In genomic region chr4:43965856-43966535, GRCm38 (mm10) we compare ENCODE assay signal across 15 mouse cellular contexts. TPM values are rescaled to one million over a fixed set of nuclear protein-coding genes. Genes with fewer than 3 reads are reported as not detected.
DNase-seq lines count a peak whose midpoint lies in the region; ATAC-seq and TF ChIP-seq lines count a peak whose summit lies in the region.
"Had no signal": no experiment of that assay in that cellular context is flagged by ENCODE, and none has a peak within 500 bp of the region (broad histone marks: within the 10 kb centered on the region; RNA-seq: fewer than 3 reads in every experiment).

No protein-coding gene starts in this region.

- no peaks in the 10 kb centered on the region for H3K27me3 ChIP-seq in limb, embryonic 10.5 days (ENCODE audit: low read depth, poor library complexity, severe bottlenecking)
- H3K27me3 ChIP-seq in forebrain, embryonic 15.5 days: no peaks in the 10 kb centered on the region
- H3K27me3 ChIP-seq in forebrain, embryonic 13.5 days: no peaks in the 10 kb centered on the region
- no peaks in the 10 kb centered on the region for H3K27me3 ChIP-seq in heart, embryonic 12.5 days (replicated peaks)
- H3K27me3 ChIP-seq: hindbrain, embryonic 12.5 days had no signal

- H3K4me3 ChIP-seq in ES-E14 (ENCODE audit: insufficient read depth in 1 of 2, low read depth in 1 of 2, low read length in 2 of 2, poor library complexity in 1 of 2, severe bottlenecking in 1 of 2): no peak overlapping the region
- H3K4me3 ChIP-seq in limb, embryonic 10.5 days: no peak overlapping the region
- H3K4me3 ChIP-seq in macrophage (ENCODE audit: inconsistent target): no peak overlapping the region
- no peak overlapping the region for H3K4me3 ChIP-seq in forebrain, embryonic 15.5 days
- no peak overlapping the region for H3K4me3 ChIP-seq in forebrain, embryonic 13.5 days
- H3K4me3 ChIP-seq in heart, embryonic 12.5 days: no peak overlapping the region
- H3K4me3 ChIP-seq: hindbrain, embryonic 12.5 days; midbrain, embryonic 10.5 days had no signal

- WGBS in limb, embryonic 10.5 days: 79% methylated on average over 7 of the region's 7 CpGs
- WGBS in macrophage (ENCODE audit: missing documents): 52% methylated on average over 7 of the region's 7 CpGs
- WGBS in forebrain, embryonic 15.5 days: 85% methylated on average over 7 of the region's 7 CpGs
- 86% methylated on average over 7 of the region's 7 CpGs for WGBS in forebrain, embryonic 13.5 days
- WGBS in heart, embryonic 12.5 days: 78% methylated on average over 7 of the region's 7 CpGs

- H3K9me3 ChIP-seq in ES-E14 (ENCODE audit: control insufficient read depth, insufficient read depth, low read depth, low read length): no peaks in the 10 kb centered on the region
- H3K9me3 ChIP-seq in limb, embryonic 10.5 days (replicated peaks): no peaks in the 10 kb centered on the region
- no peaks in the 10 kb centered on the region for H3K9me3 ChIP-seq in forebrain, embryonic 15.5 days
- H3K9me3 ChIP-seq in forebrain, embryonic 13.5 days (replicated peaks): no peaks in the 10 kb centered on the region
- no peaks in the 10 kb centered on the region for H3K9me3 ChIP-seq in heart, embryonic 12.5 days (replicated peaks)
- H3K9me3 ChIP-seq: hindbrain, embryonic 12.5 days; midbrain, embryonic 10.5 days had no signal

- ATAC-seq in forebrain, embryonic 15.5 days (replicated peaks): no peak
- no peak for ATAC-seq in forebrain, embryonic 13.5 days
- ATAC-seq in heart, embryonic 12.5 days (ENCODE audit: insufficient number of reproducible peaks, low FRiP score): no peak

- H3K4me1 ChIP-seq in ES-E14 (ENCODE audit: control insufficient read depth in 2 of 2, insufficient read depth in 2 of 2, low read length in 2 of 2, poor library complexity in 1 of 2): peaks cover 7 to 57% of the 10 kb centered on the region in 2 experiments; a peak in 3 of 4 replicates
- H3K4me1 ChIP-seq in limb, embryonic 10.5 days: peaks cover 42% of the 10 kb centered on the region
- H3K4me1 ChIP-seq in forebrain, embryonic 15.5 days: peaks cover 10% of the 10 kb centered on the region
- H3K4me1 ChIP-seq in forebrain, embryonic 13.5 days: peaks cover 15% of the 10 kb centered on the region
- peaks cover 58% of the 10 kb centered on the region for H3K4me1 ChIP-seq in heart, embryonic 12.5 days (replicated peaks)

- in situ Hi-C loops in ES-E14 (cut with MboI; ENCODE audit: low sequenced_read_pairs in 2 of 2, unreplicated experiment in 2 of 2): no loop called here

- H3K79me2 ChIP-seq in macrophage (ENCODE audit: inconsistent target): peaks cover 7% of the 10 kb centered on the region; the same call in 1 of the 2 replicates

- H3K27ac ChIP-seq in ES-E14 (ENCODE audit: insufficient read depth, low read depth, low read length, poor library complexity, severe bottlenecking) (peak overlapping the region; percentile 76), macrophage (peak overlapping the region; percentile 72; the same call in 1 of the 2 replicates)
- peak overlapping the region; percentile 39 for H3K27ac ChIP-seq in limb, embryonic 10.5 days
- no peak overlapping the region for H3K27ac ChIP-seq in forebrain, embryonic 15.5 days (replicated peaks)
- no peak overlapping the region for H3K27ac ChIP-seq in forebrain, embryonic 13.5 days
- H3K27ac ChIP-seq in heart, embryonic 12.5 days (ENCODE audit: poor library complexity, severe bottlenecking): no peak overlapping the region
- H3K27ac ChIP-seq: hindbrain, embryonic 12.5 days had no signal

- H3K9ac ChIP-seq in ES-E14 (ENCODE audit: insufficient read depth, low read depth, low read length, poor library complexity, severe bottlenecking): no peak overlapping the region
- H3K9ac ChIP-seq in forebrain, embryonic 15.5 days (replicated peaks): no peak overlapping the region
- H3K9ac ChIP-seq in forebrain, embryonic 13.5 days: no peak overlapping the region
- no peak overlapping the region for H3K9ac ChIP-seq in heart, embryonic 12.5 days
- H3K9ac ChIP-seq: hindbrain, embryonic 12.5 days had no signal

- H3K4me2 ChIP-seq in forebrain, embryonic 15.5 days (replicated peaks): no peak overlapping the region
- no peak overlapping the region for H3K4me2 ChIP-seq in forebrain, embryonic 13.5 days
- no peak overlapping the region for H3K4me2 ChIP-seq in heart, embryonic 12.5 days
- H3K4me2 ChIP-seq: hindbrain, embryonic 12.5 days had no signal

- peak; percentile 28 for DNase-seq in 416B (ENCODE audit: low read depth)
- DNase-seq in ES-E14 (ENCODE audit: low read depth, low spot score): no peak
- no peak for DNase-seq in limb, embryonic 10.5 days (ENCODE audit: low spot score)
- no peak for DNase-seq in left cerebral cortex, adult 9 months (ENCODE audit: low spot score in 2 of 2)
- DNase-seq: adrenal gland, postnatal 36 days; cerebellum, adult 9-10 months; gastrocnemius, postnatal 25 days; kidney, postnatal 14 days had no signal

- H3K36me3 ChIP-seq in ES-E14 (ENCODE audit: control insufficient read depth, insufficient read depth, low read length, poor library complexity, severe bottlenecking) (peaks cover 3% of the 10 kb centered on the region; the same call in 1 of the 2 replicates), macrophage (ENCODE audit: inconsistent target) (no peaks in the 10 kb centered on the region)
- no peaks in the 10 kb centered on the region for H3K36me3 ChIP-seq in limb, embryonic 10.5 days
- no peaks in the 10 kb centered on the region for H3K36me3 ChIP-seq in forebrain, embryonic 15.5 days
- H3K36me3 ChIP-seq in forebrain, embryonic 13.5 days (ENCODE audit: poor library complexity, severe bottlenecking): peaks cover 3% of the 10 kb centered on the region; the same call in 1 of the 2 replicates
- peaks cover 12% of the 10 kb centered on the region for H3K36me3 ChIP-seq in heart, embryonic 12.5 days
- H3K36me3 ChIP-seq: hindbrain, embryonic 12.5 days; midbrain, embryonic 10.5 days had no signal

TF ChIP-seq in ES-E14, 5 proteins besides CTCF, POLR2A, EP300 and RAD21:
- TF ChIP-seq HCFC1 (IDR thresholded peaks at IDR 0.05; ENCODE audit: borderline replicate concordance, insufficient read depth, low read length): no peak
- TF ChIP-seq MAFK (IDR thresholded peaks at IDR 0.05; ENCODE audit: insufficient read depth, low read depth, low read length): no peak
- TF ChIP-seq ZC3H11A (IDR thresholded peaks at IDR 0.05; ENCODE audit: borderline replicate concordance, low read depth, low read length): no peak
- no peak for TF ChIP-seq CHD2 (IDR thresholded peaks at IDR 0.05; ENCODE audit: low read depth, low read length)
- no peak for TF ChIP-seq ZNF384 (IDR thresholded peaks at IDR 0.05; ENCODE audit: low read depth, low read length)

RNA-seq across cellular contexts. Expression of gene Glipr2, which starts 8.8 kb away (rescaled TPM):
- 52.3 and 93.2 TPM in 2 replicates for total RNA-seq in ES-E14 (2012; rRNA removed)
- polyA plus RNA-seq in limb, embryonic 10.5 days (2016; fragmentation: Nextera tagmentation; extraction: Ambion mirVana): 30.1 and 44.7 TPM in 2 replicates
- total RNA-seq in macrophage (2018; cell fraction: chromatin; rRNA removed): 10 to 100 TPM in 2 of 26 experiments, 1 to 10 TPM in 14, under 1 TPM in 5, not detected in 5; 0.31 to 18.3 (median 1.9) TPM
- total RNA-seq in macrophage (2018; cell fraction: cytosol; rRNA removed): 10 to 100 TPM in 6 of 26 experiments, 1 to 10 TPM in 20; 1.8 to 14.4 (median 7.5) TPM
- 10 to 100 TPM in 4 of 26 experiments, 1 to 10 TPM in 17, under 1 TPM in 3, not detected in 2; 0.48 to 20.8 (median 5.3) TPM for total RNA-seq in macrophage (2018; cell fraction: nucleus; rRNA removed)
- polyA plus RNA-seq in macrophage (2018): 1.7 to 2.7 TPM (median 2.0 TPM) in 3 replicates
- 29.7 and 30.0 TPM in 2 replicates for polyA plus RNA-seq in forebrain, embryonic 15.5 days (2015; fragmentation: Nextera tagmentation; extraction: Ambion mirVana)
- 37.1 and 38.7 TPM in 2 replicates for polyA plus RNA-seq in forebrain, embryonic 13.5 days (2015; fragmentation: Nextera tagmentation; extraction: Ambion mirVana)
- polyA plus RNA-seq in heart, embryonic 12.5 days (2016; fragmentation: Nextera tagmentation; extraction: Ambion mirVana): 95.7 and 97.5 TPM in 2 replicates

RNA-seq across cellular contexts. Expression of gene Ccin, which starts 17.3 kb away (rescaled TPM):
- total RNA-seq in ES-E14 (2012; rRNA removed): 0.80 and 1.1 TPM in 2 replicates
- not detected in 2 replicates for polyA plus RNA-seq in limb, embryonic 10.5 days (2016; fragmentation: Nextera tagmentation; extraction: Ambion mirVana)
- total RNA-seq in macrophage (2018; cell fraction: chromatin; rRNA removed): not detected
- not detected for total RNA-seq in macrophage (2018; cell fraction: cytosol; rRNA removed)
- total RNA-seq in macrophage (2018; cell fraction: nucleus; rRNA removed): under 1 TPM in 1 of 26 experiments, not detected in 25; 0.29 TPM
- not detected in 3 replicates for polyA plus RNA-seq in macrophage (2018)
- polyA plus RNA-seq in forebrain, embryonic 15.5 days (2015; fragmentation: Nextera tagmentation; extraction: Ambion mirVana): not detected in 2 replicates
- polyA plus RNA-seq in forebrain, embryonic 13.5 days (2015; fragmentation: Nextera tagmentation; extraction: Ambion mirVana): not detected in 2 replicates
- polyA plus RNA-seq in heart, embryonic 12.5 days (2016; fragmentation: Nextera tagmentation; extraction: Ambion mirVana): 0.09 TPM in 1 of 2 replicates, not detected in the other
- total RNA-seq: adrenal gland, postnatal 36 days; gastrocnemius, postnatal 25 days; left cerebral cortex, postnatal 14 days had no signal
- polyA plus RNA-seq: hindbrain, embryonic 12.5 days; midbrain, embryonic 10.5 days had no signal

RNA-seq across cellular contexts. Expression of gene Clta, which starts 38.3 kb away (rescaled TPM):
- total RNA-seq in ES-E14 (2012; rRNA removed): 261 and 373 TPM in 2 replicates
- 215 and 217 TPM in 2 replicates for polyA plus RNA-seq in limb, embryonic 10.5 days (2016; fragmentation: Nextera tagmentation; extraction: Ambion mirVana)
- 100 to 1,000 TPM in 4 of 26 experiments, 10 to 100 TPM in 22; 43.3 to 129 (median 74.1) TPM for total RNA-seq in macrophage (2018; cell fraction: chromatin; rRNA removed)
- total RNA-seq in macrophage (2018; cell fraction: cytosol; rRNA removed): 1,000 to 10,000 TPM in 1 of 26 experiments, 100 to 1,000 TPM in 25; 474 to 1,048 (median 650) TPM
- 100 to 1,000 TPM; 108 to 364 (median 196) TPM for total RNA-seq in macrophage (2018; cell fraction: nucleus; rRNA removed)
- 719 to 1,119 TPM (median 1,119 TPM) in 3 replicates for polyA plus RNA-seq in macrophage (2018)
- 309 and 310 TPM in 2 replicates for polyA plus RNA-seq in forebrain, embryonic 15.5 days (2015; fragmentation: Nextera tagmentation; extraction: Ambion mirVana)
- polyA plus RNA-seq in forebrain, embryonic 13.5 days (2015; fragmentation: Nextera tagmentation; extraction: Ambion mirVana): 249 and 262 TPM in 2 replicates
- 153 and 163 TPM in 2 replicates for polyA plus RNA-seq in heart, embryonic 12.5 days (2016; fragmentation: Nextera tagmentation; extraction: Ambion mirVana)

Comparison
In these comparisons a context has a peak if more than half of its experiments do, and no peak if none do; other contexts are left out.
1. H3K27ac ChIP-seq: peak in ES-E14 (single experiment), limb, embryonic 10.5 days (single experiment) and macrophage (single experiment); none in forebrain, embryonic 15.5 days (single experiment), forebrain, embryonic 13.5 days (single experiment) and heart, embryonic 12.5 days (single experiment).